Mouse (Mus musculus): ENCODE measurements around the gene Sdf2. TPM values are rescaled to one million over a fixed set of nuclear protein-coding genes. Genes with fewer than 3 reads are reported as not detected.
"Not testable (repeated sequence)": the region's sequence is repeated elsewhere in the genome, so short reads cannot be mapped to it uniquely, and the experiment has no call there.

The Sdf2 gene
- polyA plus RNA-seq, 1 experiment from 2014 or later: 93.1 TPM

GRCm38 (mm10) chr11:78276169-78276568, 30.6 kb downstream of the Sdf2 start:
- H3K36me3 ChIP-seq (ENCODE audit: control insufficient read depth, insufficient read depth, low read length): peaks cover 98% of the 10 kb centered on the region
- ATAC-seq (ENCODE audit: low read depth); H3K9ac ChIP-seq (ENCODE audit: low read depth, low read length); H3K9me3 ChIP-seq (ENCODE audit: control insufficient read depth, low read length); H3K4me3 ChIP-seq (ENCODE audit: low read depth, low read length); H3K4me1 ChIP-seq (ENCODE audit: control insufficient read depth, insufficient read depth, low read length); DNase-seq (ENCODE audit: low spot score); H3K27ac ChIP-seq (replicated peaks; ENCODE audit: low read depth, low read length); H3K27me3 ChIP-seq (replicated peaks; ENCODE audit: control insufficient read depth, insufficient read depth, low read length); H3K4me2 ChIP-seq (ENCODE audit: low read depth, low read length): not testable (repeated sequence)
- 97% methylated on average over 4 of the region's 4 CpGs for WGBS

GRCm38 (mm10) chr11:78278853-78279252, 33.3 kb downstream of the Sdf2 start:
- Histone ChIP-seq H3K36me3 (ENCODE audit: control insufficient read depth, insufficient read depth, low read length) (peaks cover 98% of the 10 kb centered on the region), H3K4me1 (ENCODE audit: control insufficient read depth, insufficient read depth, low read length) (no peaks in the 10 kb centered on the region), H3K27me3 (replicated peaks; ENCODE audit: control insufficient read depth, insufficient read depth, low read length) (no peaks in the 10 kb centered on the region), H3K4me2 (ENCODE audit: low read depth, low read length) (no peak overlapping the region), H3K9ac (ENCODE audit: low read depth, low read length) (no peak overlapping the region), H3K9me3 (ENCODE audit: control insufficient read depth, low read length) (no peaks in the 10 kb centered on the region), H3K27ac (replicated peaks; ENCODE audit: low read depth, low read length) (no peak overlapping the region), H3K4me3 (ENCODE audit: low read depth, low read length) (no peak overlapping the region)
- 91% methylated on average over 7 of the region's 7 CpGs for WGBS
- ATAC-seq (ENCODE audit: low read depth) (no peak), DNase-seq (ENCODE audit: low spot score) (no peak)

DNA sequence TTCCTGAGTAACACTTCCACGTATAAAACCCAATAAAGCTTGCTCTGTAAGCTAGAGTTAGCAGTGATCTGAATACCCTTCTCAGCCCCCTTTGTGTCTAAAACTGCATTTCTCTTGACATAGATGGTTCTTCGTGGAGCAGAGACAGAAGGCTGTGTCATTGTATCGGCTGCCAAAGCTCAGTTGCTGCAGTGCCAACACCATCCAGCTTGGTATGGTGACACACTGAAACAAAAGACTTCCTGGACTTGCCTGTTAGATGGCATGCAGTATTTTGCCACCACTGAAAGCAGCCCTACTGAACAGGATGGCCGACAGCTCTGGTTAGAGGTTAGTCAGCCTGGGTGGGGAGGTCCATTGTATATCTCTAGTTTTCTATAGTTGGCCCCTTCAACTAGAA, 34.0 kb downstream of the Sdf2 start:
- WGBS: 86% methylated on average over 4 of the region's 4 CpGs
- Histone ChIP-seq H3K27me3 (replicated peaks; ENCODE audit: control insufficient read depth, insufficient read depth, low read length) (no peaks in the 10 kb centered on the region), H3K9ac (ENCODE audit: low read depth, low read length) (no peak overlapping the region), H3K36me3 (ENCODE audit: control insufficient read depth, insufficient read depth, low read length) (peaks cover 98% of the 10 kb centered on the region), H3K4me1 (ENCODE audit: control insufficient read depth, insufficient read depth, low read length) (no peaks in the 10 kb centered on the region), H3K4me3 (ENCODE audit: low read depth, low read length) (no peak overlapping the region), H3K9me3 (ENCODE audit: control insufficient read depth, low read length) (no peaks in the 10 kb centered on the region), H3K4me2 (ENCODE audit: low read depth, low read length) (no peak overlapping the region), H3K27ac (replicated peaks; ENCODE audit: low read depth, low read length) (no peak overlapping the region)
- DNase-seq (ENCODE audit: low spot score): no peak
- ATAC-seq (ENCODE audit: low read depth): no peak

DNA sequence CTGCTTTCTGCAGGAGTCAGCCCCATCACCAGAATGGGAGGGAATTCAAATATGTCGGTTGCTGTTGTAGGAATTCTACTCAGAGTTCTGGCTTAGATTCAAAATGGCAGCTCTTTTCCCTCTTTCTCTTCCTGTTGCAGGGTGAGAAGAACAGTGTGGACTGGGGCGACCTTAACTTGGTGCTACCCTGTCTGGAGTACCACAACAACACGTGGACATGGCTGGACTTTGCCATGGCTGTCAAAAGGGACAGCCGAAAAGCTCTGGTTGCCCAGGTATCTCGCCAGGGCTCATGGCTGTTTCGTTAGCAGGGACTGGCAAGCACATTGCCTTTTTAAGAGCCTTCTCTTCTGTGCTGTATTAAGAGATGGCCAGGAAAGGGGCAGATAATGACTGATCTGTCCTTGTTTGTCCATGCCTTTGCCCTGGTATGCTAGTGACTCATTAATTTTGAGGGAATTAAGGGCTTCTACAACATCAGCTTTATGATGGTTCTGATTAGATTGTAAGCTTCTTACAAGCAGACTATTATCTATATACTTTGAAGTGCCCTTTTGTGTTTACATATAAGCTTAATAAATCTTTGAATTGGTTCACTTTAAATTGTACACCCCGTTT, 43.7 kb downstream of the Sdf2 start:
- Histone ChIP-seq H3K4me2 (ENCODE audit: low read depth, low read length) (no peak overlapping the region), H3K4me3 (ENCODE audit: low read depth, low read length) (no peak overlapping the region), H3K4me1 (ENCODE audit: control insufficient read depth, insufficient read depth, low read length) (no peaks in the 10 kb centered on the region), H3K36me3 (ENCODE audit: control insufficient read depth, insufficient read depth, low read length) (peaks cover 78% of the 10 kb centered on the region), H3K9me3 (ENCODE audit: control insufficient read depth, low read length) (no peaks in the 10 kb centered on the region), H3K27me3 (replicated peaks; ENCODE audit: control insufficient read depth, insufficient read depth, low read length) (no peaks in the 10 kb centered on the region), H3K9ac (ENCODE audit: low read depth, low read length) (no peak overlapping the region), H3K27ac (replicated peaks; ENCODE audit: low read depth, low read length) (no peak overlapping the region)
- ATAC-seq (ENCODE audit: low read depth): no peak
- WGBS: 97% methylated on average over 7 of the region's 7 CpGs
- no peak for DNase-seq (ENCODE audit: low spot score)

DNA sequence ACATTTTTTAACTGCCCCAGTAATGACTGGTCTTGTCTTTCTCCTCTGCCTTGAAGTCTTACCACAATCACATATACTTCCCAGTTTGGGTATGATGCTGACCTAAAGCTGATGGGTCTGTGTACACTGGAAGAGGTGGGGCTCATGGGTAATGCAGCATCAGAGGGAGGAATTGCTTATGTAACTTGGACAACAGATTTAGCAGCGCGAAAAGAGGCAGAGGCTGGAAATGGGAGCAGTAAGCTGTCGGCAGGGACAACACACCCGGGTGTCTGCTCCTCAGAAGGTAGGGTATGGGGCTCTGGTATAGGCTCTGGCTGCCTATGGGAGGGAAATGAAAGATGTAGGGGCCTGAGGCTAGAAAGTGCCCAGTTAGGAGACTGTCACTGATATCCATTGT, 45.1 kb downstream of the Sdf2 start, which contains the start of gene BC030499:
TSS of gene BC030499 (plus strand) at position 188 of the 400 bp plus-strand sequence.
- Histone ChIP-seq H3K9me3 (ENCODE audit: control insufficient read depth, low read length) (no peaks in the 10 kb centered on the region), H3K4me3 (ENCODE audit: low read depth, low read length) (no peak within 1 kb of the TSS), H3K27me3 (replicated peaks; ENCODE audit: control insufficient read depth, insufficient read depth, low read length) (no peaks in the 10 kb centered on the region), H3K9ac (ENCODE audit: low read depth, low read length) (no peak within 1 kb of the TSS), H3K27ac (replicated peaks; ENCODE audit: low read depth, low read length) (no peak within 1 kb of the TSS), H3K4me1 (ENCODE audit: control insufficient read depth, insufficient read depth, low read length) (no peaks in the 10 kb centered on the region), H3K4me2 (ENCODE audit: low read depth, low read length) (no peak within 1 kb of the TSS), H3K36me3 (ENCODE audit: control insufficient read depth, insufficient read depth, low read length) (peaks cover 64% of the 10 kb centered on the region)
- DNase-seq (ENCODE audit: low spot score): no peak
- no peak for ATAC-seq (ENCODE audit: low read depth)
- WGBS: 91% methylated on average over 4 of the region's 4 CpGs

- no peaks in the 10 kb centered on the region for H3K4me1 ChIP-seq (ENCODE audit: control insufficient read depth, insufficient read depth, low read length)
- DNase-seq (ENCODE audit: low spot score): no peak
- no peak overlapping the region for H3K27ac ChIP-seq (replicated peaks; ENCODE audit: low read depth, low read length)
- WGBS: 95% methylated on average over 6 of the region's 6 CpGs
- peaks cover 26% of the 10 kb centered on the region; the same call in 1 of the 2 replicates for H3K36me3 ChIP-seq (ENCODE audit: control insufficient read depth, insufficient read depth, low read length)
- no peak overlapping the region for H3K9ac ChIP-seq (ENCODE audit: low read depth, low read length)
- no peaks in the 10 kb centered on the region for H3K27me3 ChIP-seq (replicated peaks; ENCODE audit: control insufficient read depth, insufficient read depth, low read length)
- H3K4me2 ChIP-seq (ENCODE audit: low read depth, low read length): no peak overlapping the region
- ATAC-seq (ENCODE audit: low read depth): no peak
- H3K9me3 ChIP-seq (ENCODE audit: control insufficient read depth, low read length): no peaks in the 10 kb centered on the region
- H3K4me3 ChIP-seq (ENCODE audit: low read depth, low read length): no peak overlapping the region
These were observed 49.0 kb downstream of the Sdf2 start for GRCm38 (mm10) chr11:78294585-78294984.

- Histone ChIP-seq H3K27me3 (replicated peaks; ENCODE audit: control insufficient read depth, insufficient read depth, low read length) (no peaks in the 10 kb centered on the region), H3K9me3 (ENCODE audit: control insufficient read depth, low read length) (no peaks in the 10 kb centered on the region), H3K4me3 (ENCODE audit: low read depth, low read length) (peak overlapping the region; percentile 74), H3K9ac (ENCODE audit: low read depth, low read length) (peak overlapping the region; percentile 72), H3K4me2 (ENCODE audit: low read depth, low read length) (peak overlapping the region; percentile 82), H3K36me3 (ENCODE audit: control insufficient read depth, insufficient read depth, low read length) (peaks cover 25% of the 10 kb centered on the region), H3K27ac (replicated peaks; ENCODE audit: low read depth, low read length) (peak overlapping the region; percentile 71), H3K4me1 (ENCODE audit: control insufficient read depth, insufficient read depth, low read length) (peaks cover 8% of the 10 kb centered on the region; the same call in 1 of the 2 replicates)
- 60% methylated on average over 7 of the region's 7 CpGs for WGBS
- no peak for DNase-seq (ENCODE audit: low spot score)
- ATAC-seq (ENCODE audit: low read depth): peak; percentile 4; the same call in 1 of the 2 replicates
These were observed 55.4 kb downstream of the Sdf2 start for GRCm38 (mm10) chr11:78300917-78301316.

- no peaks in the 10 kb centered on the region for H3K27me3 ChIP-seq (replicated peaks; ENCODE audit: control insufficient read depth, insufficient read depth, low read length)
- peaks cover 31% of the 10 kb centered on the region for H3K36me3 ChIP-seq (ENCODE audit: control insufficient read depth, insufficient read depth, low read length)
- ATAC-seq (ENCODE audit: low read depth): peak; percentile 100
- DNase-seq (ENCODE audit: low spot score): peak; percentile 96
- H3K9ac ChIP-seq (ENCODE audit: low read depth, low read length): peak within 1 kb of the TSS; percentile 72
- peaks cover 8% of the 10 kb centered on the region; the same call in 1 of the 2 replicates for H3K4me1 ChIP-seq (ENCODE audit: control insufficient read depth, insufficient read depth, low read length)
- under 1% methylated on average over 31 of the region's 49 CpGs for WGBS
- H3K4me2 ChIP-seq (ENCODE audit: low read depth, low read length): peak within 1 kb of the TSS; percentile 82
- H3K9me3 ChIP-seq (ENCODE audit: control insufficient read depth, low read length): no peaks in the 10 kb centered on the region
- H3K27ac ChIP-seq (replicated peaks; ENCODE audit: low read depth, low read length): peak within 1 kb of the TSS; percentile 71
- H3K4me3 ChIP-seq (ENCODE audit: low read depth, low read length): peak within 1 kb of the TSS; percentile 74
These were observed 56.0 kb downstream of the Sdf2 start, which contains the start of gene Spag5 for GRCm38 (mm10) chr11:78301357-78302084. Gene Spag5, plus strand, starts transcription at chr11:78301529.

Measured in embryonic facial prominence, embryonic 14.5 days (tissue).